Comparison of ENCODE assay signal across 18 mouse cellular contexts in the genomic region with DNA sequence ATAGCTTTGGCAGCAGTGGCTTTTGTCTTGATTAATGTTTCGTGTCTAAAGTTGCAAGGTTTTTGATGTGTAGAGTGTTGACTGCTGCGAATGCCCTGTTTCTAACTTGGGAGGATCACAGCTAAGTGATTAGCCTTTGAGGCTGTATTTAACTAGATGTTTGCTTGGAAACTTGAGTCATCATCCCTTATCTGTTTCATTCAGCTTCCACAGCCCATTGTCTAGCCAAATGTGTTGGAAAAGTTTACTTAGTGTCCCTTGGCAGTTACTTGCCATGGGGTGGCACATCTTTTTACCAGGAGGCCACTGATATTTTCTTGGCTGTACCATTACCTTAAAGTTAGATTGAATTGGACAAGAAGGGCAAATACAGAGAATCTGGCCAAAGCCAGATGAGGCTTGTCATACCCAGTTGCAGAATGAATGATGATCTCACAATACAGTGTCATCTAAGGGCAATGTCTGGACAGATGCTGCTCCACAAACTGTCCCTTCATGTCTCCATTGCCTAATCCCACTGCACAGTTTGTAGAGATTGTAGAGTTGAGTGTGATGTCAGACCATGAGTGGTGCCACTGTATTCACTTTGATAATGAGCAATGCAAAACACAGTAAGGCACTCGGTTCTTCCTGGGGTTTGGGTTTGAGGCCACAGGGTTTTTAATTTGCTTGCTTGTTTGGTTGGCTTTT.
A peak's percentile ranks its signal among the peaks of the same experiment; 100 is the strongest.
DNase-seq lines count a peak whose midpoint lies in the region; ATAC-seq and TF ChIP-seq lines count a peak whose summit lies in the region.
"Had no signal": no experiment of that assay in that cellular context is flagged by ENCODE, and none has a peak within 500 bp of the region (broad histone marks: within the 10 kb centered on the region; RNA-seq: fewer than 3 reads in every experiment).

No protein-coding gene starts in this region.

- H3K4me1 ChIP-seq in heart, embryonic 16.5 days (ENCODE audit: control insufficient read depth, insufficient read depth, low read length): peaks cover 35% of the 10 kb centered on the region
- peaks cover 19% of the 10 kb centered on the region for H3K4me1 ChIP-seq in kidney, embryonic 15.5 days

- no peak for TF ChIP-seq CTCF in C2C12 (IDR thresholded peaks at IDR 0.05; ENCODE audit: control insufficient read depth, insufficient read depth, insufficient read length)

- DNase-seq in heart, postnatal 4 days: no peak
- DNase-seq in adipocyte (ENCODE audit: low spot score): peak; percentile 9
- DNase-seq in lung, postnatal 36 days: peak; percentile 53
- no peak for DNase-seq in right cerebral cortex, postnatal 14 days
- DNase-seq: adrenal gland, postnatal 10 days; cerebellum, adult 11-12 months; cerebellum, postnatal 25 days; layer of hippocampus, postnatal 36 days; midbrain, embryonic 14.5 days; thymus, adult 2 months had no signal

- 36% methylated on average over 3 of the region's 3 CpGs for WGBS in heart, embryonic 16.5 days
- WGBS in kidney, embryonic 15.5 days: 56% methylated on average over 3 of the region's 3 CpGs

- no peak overlapping the region for H3K4me2 ChIP-seq in heart, embryonic 16.5 days (ENCODE audit: low read depth, low read length)
- no peak overlapping the region for H3K4me2 ChIP-seq in kidney, embryonic 15.5 days
- H3K4me2 ChIP-seq: hindbrain, embryonic 12.5 days; limb, embryonic 15.5 days had no signal

- peaks cover 2% of the 10 kb centered on the region; the same call in 1 of the 2 replicates for H3K9me3 ChIP-seq in heart, embryonic 16.5 days (replicated peaks; ENCODE audit: control insufficient read depth, low read length)
- no peaks in the 10 kb centered on the region for H3K9me3 ChIP-seq in kidney, embryonic 15.5 days (replicated peaks)
- H3K9me3 ChIP-seq: limb, embryonic 15.5 days had no signal

- no peak overlapping the region for H3K4me3 ChIP-seq in heart, embryonic 16.5 days (ENCODE audit: low read length)
- H3K4me3 ChIP-seq in C2C12 (ENCODE audit: insufficient read depth, poor library complexity, severe bottlenecking): no peak overlapping the region
- H3K4me3 ChIP-seq in kidney, embryonic 15.5 days (replicated peaks): no peak overlapping the region
- H3K4me3 ChIP-seq: embryonic facial prominence, embryonic 10.5 days; erythroblast, embryonic 14.5 days; hindbrain, embryonic 12.5 days; limb, embryonic 15.5 days had no signal

- no peaks in the 10 kb centered on the region for H3K79me2 ChIP-seq in C2C12 (ENCODE audit: control insufficient read depth, insufficient read depth)

- no peaks in the 10 kb centered on the region for H3K79me3 ChIP-seq in C2C12 (ENCODE audit: low read depth)

- no peak overlapping the region for H3K27ac ChIP-seq in heart, embryonic 16.5 days (ENCODE audit: low read length)
- H3K27ac ChIP-seq in kidney, embryonic 15.5 days: no peak overlapping the region
- H3K27ac ChIP-seq: embryonic facial prominence, embryonic 10.5 days; hindbrain, embryonic 12.5 days; limb, embryonic 15.5 days had no signal

- no peak overlapping the region for H3ac ChIP-seq in C2C12 (ENCODE audit: control insufficient read depth, insufficient read length, low read depth)

- no peak overlapping the region for H3K9ac ChIP-seq in heart, embryonic 16.5 days (ENCODE audit: low read length)
- H3K9ac ChIP-seq in kidney, embryonic 15.5 days: no peak overlapping the region
- H3K9ac ChIP-seq: hindbrain, embryonic 12.5 days; limb, embryonic 15.5 days had no signal

- H3K36me3 ChIP-seq in heart, embryonic 16.5 days (ENCODE audit: control insufficient read depth, insufficient read depth): no peaks in the 10 kb centered on the region
- no peaks in the 10 kb centered on the region for H3K36me3 ChIP-seq in C2C12 (ENCODE audit: control insufficient read depth, insufficient read depth)
- H3K36me3 ChIP-seq in kidney, embryonic 15.5 days: no peaks in the 10 kb centered on the region
- H3K36me3 ChIP-seq: embryonic facial prominence, embryonic 10.5 days; hindbrain, embryonic 12.5 days; limb, embryonic 15.5 days had no signal

- H3K27me3 ChIP-seq in heart, embryonic 16.5 days (ENCODE audit: control insufficient read depth, insufficient read depth, low read length): no peaks in the 10 kb centered on the region
- no peaks in the 10 kb centered on the region for H3K27me3 ChIP-seq in C2C12 (ENCODE audit: control insufficient read depth, insufficient read depth, insufficient read length)
- no peaks in the 10 kb centered on the region for H3K27me3 ChIP-seq in kidney, embryonic 15.5 days
- H3K27me3 ChIP-seq: hindbrain, embryonic 12.5 days; limb, embryonic 15.5 days had no signal

- 0 out of 2 replicates have a peak, but pooled peaks have one; percentile 37 for ATAC-seq in heart, embryonic 16.5 days (replicated peaks; ENCODE audit: extremely low read depth, insufficient read depth, low FRiP score)
- ATAC-seq in kidney, embryonic 15.5 days (replicated peaks; ENCODE audit: low FRiP score): no peak
- ATAC-seq: forebrain, embryonic 14.5 days had no signal

TF ChIP-seq in C2C12, 6 proteins besides CTCF, POLR2A, EP300 and RAD21:
- TF ChIP-seq MAX (IDR thresholded peaks at IDR 0.05): no peak
- TF ChIP-seq FOSL1 (IDR thresholded peaks at IDR 0.05; ENCODE audit: insufficient read depth, low read length, poor library complexity, severe bottlenecking): no peak
- TF ChIP-seq CEBPB (IDR thresholded peaks at IDR 0.05; ENCODE audit: low read depth): peak; percentile 67
- TF ChIP-seq MYOD1 (IDR thresholded peaks at IDR 0.05; ENCODE audit: control insufficient read depth, insufficient read length, low read depth): no peak
- no peak for TF ChIP-seq MYOG (IDR thresholded peaks at IDR 0.05; ENCODE audit: control insufficient read depth, extremely low read depth, insufficient read length)
- no peak for TF ChIP-seq USF1 (IDR thresholded peaks at IDR 0.05; ENCODE audit: low read depth)

Comparison
In these comparisons a context has a peak if more than half of its experiments do, and no peak if none do; other contexts are left out.
1. DNase-seq: peak in adipocyte (single experiment) and lung, postnatal 36 days (single experiment); none in heart, postnatal 4 days (single experiment) and right cerebral cortex, postnatal 14 days (single experiment).